Mouse (Mus musculus): Measurements from ENCODE around the gene Tmem132c.

- TF ChIP-seq POLR2A (IDR thresholded peaks at IDR 0.05; ENCODE audit: low read depth, low read length) (no peak), CTCF (IDR thresholded peaks at IDR 0.05; ENCODE audit: extremely low read depth, insufficient read length, insufficient replicate concordance, low read depth, low read length) (no peak)
Observed at GRCm38 (mm10) chr5:127391187-127391586, 149.6 kb downstream of the Tmem132c start.

Measured in small intestine, adult 2 months (tissue).